Mouse (Mus musculus) stomach, embryonic 14.5 days (tissue): ENCODE data around the gene Vmn1r111. TPM values are rescaled to one million over a fixed set of nuclear protein-coding genes. Genes with fewer than 3 reads are reported as not detected.
"Not testable (repeated sequence)": the region's sequence is repeated elsewhere in the genome, so short reads cannot be mapped to it uniquely, and the experiment has no call there.

Experiments used
- ATAC-seq: fragments of 200-750 bp; cut with Nextera tagmentation; 2 replicates; pipeline ENCODE4 v1.8.0; 2017; ENCODE audit warnings: low read depth, moderate TSS enrichment; ENCODE audit not compliant: insufficient number of reproducible peaks, insufficient read depth, low FRiP score
- H3K27ac ChIP-seq: fragments of 300-500 bp; sonication (generic); 2 replicates; pipeline ENCODE4 v1.5.1; 2014; ENCODE audit warnings: mild to moderate bottlenecking, low read length, moderate library complexity, mixed read lengths
- H3K27me3 ChIP-seq: fragments of 300-500 bp; sonication (generic); 2 replicates; pipeline ENCODE4 v1.6.1; 2014; ENCODE audit warnings: low read length, control low read depth, mixed read lengths; ENCODE audit not compliant: control insufficient read depth, insufficient read depth
- H3K36me3 ChIP-seq: fragments of 300-500 bp; sonication (generic); 2 replicates; pipeline ENCODE4 v1.6.1; 2014; ENCODE audit warnings: mild to moderate bottlenecking, control low read depth, low read length, moderate library complexity, mixed read lengths; ENCODE audit not compliant: control insufficient read depth, insufficient read depth
- H3K4me1 ChIP-seq: fragments of 300-500 bp; sonication (generic); 2 replicates; pipeline ENCODE4 v1.6.1; 2014; ENCODE audit warnings: low read length, control low read depth, mixed read lengths; ENCODE audit not compliant: control insufficient read depth, insufficient read depth
- H3K4me2 ChIP-seq: fragments of 300-500 bp; sonication (generic); replicated peaks from 2 replicates; pipeline ENCODE4 v1.6.1; 2014; ENCODE audit warnings: low read depth, low read length, control low read depth
- H3K4me3 ChIP-seq: fragments of 300-500 bp; sonication (generic); 2 replicates; pipeline ENCODE4 v1.5.1; 2014; ENCODE audit warnings: low read depth, low read length, control low read depth
- H3K9ac ChIP-seq: fragments of 300-500 bp; sonication (generic); replicated peaks from 2 replicates; pipeline ENCODE4 v1.6.1; 2014; ENCODE audit warnings: low read depth, mild to moderate bottlenecking, control low read depth, low read length, moderate library complexity, mixed read lengths
- H3K9me3 ChIP-seq: fragments of 300-500 bp; sonication (generic); 2 replicates; pipeline ENCODE4 v1.6.1; 2016; ENCODE audit warnings: low read depth, low read length, control low read depth; ENCODE audit not compliant: control insufficient read depth
- WGBS: fragments of 180-500 bp; shearing (Covaris S2); extraction: QIAGEN DNeasy Blood & Tissue Kit; methylation state at CpG from one replicate; pipeline ENCODE4 v1.1.7; 2014; 5-methylcytosine and 5-hydroxymethylcytosine counted together
- polyA plus RNA-seq: library from polyadenylated mRNA; unstranded; fragments of >200 nt; fragmentation: Nextera tagmentation; extraction: Ambion mirVana; gene quantifications from 2 replicates; pipeline ENCODE4 v1.2.1, GENCODE M21; 2014

The Vmn1r111 gene
- polyA plus RNA-seq, result not detected in 2 replicates

DNA sequence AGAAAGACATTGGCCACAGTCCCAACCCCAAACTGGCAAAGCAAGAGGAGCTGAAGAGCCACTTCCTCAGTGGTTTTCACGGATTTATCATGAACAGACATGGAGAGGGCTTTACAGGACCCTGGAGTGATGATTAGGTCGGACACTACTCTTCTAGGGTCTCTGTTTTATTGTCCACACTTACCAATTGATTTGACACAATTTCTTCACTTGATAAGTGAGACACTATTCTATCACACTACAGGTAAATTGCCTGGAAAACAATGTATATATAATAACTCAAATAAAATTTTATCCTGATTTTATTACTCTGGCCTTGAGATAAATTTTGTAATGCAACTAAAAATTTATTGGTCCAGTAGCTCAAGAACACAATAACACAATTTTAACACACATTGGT is at the start of gene Vmn1r111:
Gene Vmn1r111, minus strand, starts transcription at position 101 of the 400 bp plus-strand sequence.
- not testable (repeated sequence) for H3K4me2 ChIP-seq, H3K27ac ChIP-seq, H3K4me3 ChIP-seq, H3K9me3 ChIP-seq, H3K9ac ChIP-seq, ATAC-seq, H3K4me1 ChIP-seq, H3K27me3 ChIP-seq, H3K36me3 ChIP-seq
- WGBS, result no CpG with 5 or more reads among the region's 2 CpGs

DNA sequence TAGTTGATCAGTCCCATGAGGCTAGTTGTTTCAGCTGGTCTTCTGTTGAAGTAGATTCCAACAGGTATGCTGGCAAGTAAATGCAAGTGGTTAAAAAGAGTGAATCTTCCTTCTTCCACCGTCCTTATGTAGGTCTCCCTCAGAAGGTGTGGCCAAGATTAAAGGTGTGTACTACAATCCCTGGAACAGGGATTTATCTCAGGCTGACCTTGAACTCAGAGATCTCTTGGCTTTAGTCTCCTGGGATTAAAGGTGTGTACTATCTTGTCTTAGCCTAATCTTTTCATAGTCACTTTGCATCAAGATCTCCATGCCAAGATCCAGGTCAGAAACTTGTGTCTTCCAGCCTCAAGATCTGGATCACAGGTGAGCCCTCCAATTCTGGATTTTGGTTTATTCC is 27.5 kb upstream of the Vmn1r111 start, which contains the start of gene Gm10668:
Gene Gm10668, minus strand, starts transcription at position 101 of the 400 bp plus-strand sequence.
- H3K4me3 ChIP-seq, ATAC-seq, H3K27me3 ChIP-seq, H3K36me3 ChIP-seq, H3K27ac ChIP-seq, H3K4me1 ChIP-seq, H3K9me3 ChIP-seq, H3K4me2 ChIP-seq, H3K9ac ChIP-seq: not testable (repeated sequence)
- no CpG with 5 or more reads among the region's 1 CpGs for WGBS

DNA sequence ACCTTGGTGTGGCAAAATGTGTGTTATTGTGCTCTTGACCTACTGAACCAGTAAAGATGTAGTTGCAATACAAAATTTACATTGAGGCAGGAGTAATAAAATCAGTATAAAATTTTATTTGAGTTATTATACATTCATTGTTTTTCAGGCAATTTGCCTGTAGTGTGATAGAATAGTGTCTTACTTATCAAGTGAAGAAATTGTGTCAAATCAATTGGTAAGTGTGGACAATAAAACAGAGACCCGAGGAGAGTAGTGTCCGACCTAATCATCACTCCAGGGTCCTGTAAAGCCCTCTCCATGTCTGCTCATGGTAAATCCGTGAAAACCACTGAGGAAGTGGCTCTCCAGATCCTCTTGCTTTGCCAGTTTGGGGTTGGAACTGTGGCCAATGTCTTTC is 34.4 kb downstream of the Vmn1r111 start, which contains the start of gene Vmn1r107:
Gene Vmn1r107, plus strand, starts transcription at position 301 of the 400 bp plus-strand sequence.
- not testable (repeated sequence) for H3K27ac ChIP-seq, ATAC-seq, H3K27me3 ChIP-seq, H3K36me3 ChIP-seq, H3K9me3 ChIP-seq, H3K4me3 ChIP-seq, H3K4me1 ChIP-seq, H3K4me2 ChIP-seq, H3K9ac ChIP-seq
- WGBS, result no CpG with 5 or more reads among the region's 3 CpGs

Other genes starting within 250 kb of the Vmn1r111 start
- gene Gm10670, start 228.3 kb downstream of the Vmn1r111 start, polyA plus RNA-seq, result not detected in 2 replicates
- not detected in 2 replicates for gene Vmn1r103, start 192.7 kb downstream of the Vmn1r111 start, polyA plus RNA-seq
- gene Vmn1r104, start 169.4 kb downstream of the Vmn1r111 start, polyA plus RNA-seq, result not detected in 2 replicates
- gene Gm5726, start 157.5 kb downstream of the Vmn1r111 start, polyA plus RNA-seq, result not detected in 2 replicates
- not detected in 2 replicates for gene Gm4141, start 127.0 kb downstream of the Vmn1r111 start, polyA plus RNA-seq
- not detected in 2 replicates for gene Gm4513, start 104.2 kb downstream of the Vmn1r111 start, polyA plus RNA-seq
- not detected in 2 replicates for gene Vmn1r107, start 34.3 kb downstream of the Vmn1r111 start, polyA plus RNA-seq
- gene Gm10668, start 27.4 kb upstream of the Vmn1r111 start, polyA plus RNA-seq, result not detected in 2 replicates
- gene Vmn1r112, start 68.0 kb upstream of the Vmn1r111 start, polyA plus RNA-seq, result not detected in 2 replicates
- gene Vmn1r113, start 84.1 kb upstream of the Vmn1r111 start, polyA plus RNA-seq, result not detected in 2 replicates
- gene Vmn1r114, start 109.0 kb upstream of the Vmn1r111 start, polyA plus RNA-seq, result not detected in 2 replicates
- gene Vmn1r115, start 141.8 kb upstream of the Vmn1r111 start, polyA plus RNA-seq, result not detected in 2 replicates
- not detected in 2 replicates for gene Vmn1r116, start 169.0 kb upstream of the Vmn1r111 start, polyA plus RNA-seq
- gene Vmn1r117, start 180.9 kb upstream of the Vmn1r111 start, polyA plus RNA-seq, result not detected in 2 replicates
- not detected in 2 replicates for gene Vmn1r118, start 209.1 kb upstream of the Vmn1r111 start, polyA plus RNA-seq